Mouse (Mus musculus) right cerebral cortex, postnatal 36 days (tissue): ENCODE results near the gene Wars2.

Source experiments
- DNase-seq, 2 experiments: peaks; one replicate each; pipeline ENCODE4 v3.0.0; 2022; ENCODE audit warnings: low spot score in 2 of 2, mixed read lengths in 1 of 2

The Wars2 gene

GRCm38 (mm10) chr3:99140940-99141854, at the start of gene Wars2:
TSS of gene Wars2 (plus strand) at chr3:99141068.
- DNase-seq: peak; percentile 93 to 94

- no peak for DNase-seq
Measured at GRCm38 (mm10) chr3:99096816-99097215, 44.1 kb upstream of the Wars2 start.

- DNase-seq: no peak
Measured at GRCm38 (mm10) chr3:99110353-99111213, 30.3 kb upstream of the Wars2 start.

GRCm38 (mm10) chr3:99111214-99111608, 29.7 kb upstream of the Wars2 start:
- no peak for DNase-seq

DNA sequence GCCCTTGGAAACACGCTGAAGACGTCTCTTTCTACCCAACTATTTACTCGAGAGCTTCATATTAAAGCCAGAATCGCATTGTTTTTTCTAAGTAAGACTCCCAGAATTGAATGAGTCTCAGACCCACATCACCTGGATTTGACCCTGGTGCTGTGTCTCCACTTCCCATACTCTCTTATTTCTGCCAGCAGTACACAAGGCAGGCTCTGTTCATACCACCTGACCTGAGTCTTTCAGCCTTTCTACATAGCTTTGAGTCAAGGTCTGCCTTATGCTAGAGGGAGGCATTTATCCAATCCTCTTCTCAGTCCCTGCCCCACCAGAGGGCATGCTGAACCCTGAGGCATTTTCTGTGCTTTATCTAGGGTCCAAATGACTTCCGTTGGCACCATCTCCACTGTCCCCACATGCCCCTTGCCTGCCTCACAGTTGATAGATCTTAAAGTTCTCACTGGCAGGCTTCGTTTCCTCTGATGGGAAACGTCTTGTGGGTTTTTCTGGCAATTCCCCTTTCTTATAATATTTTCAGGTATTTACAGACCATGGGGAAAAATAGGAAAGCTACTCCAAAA, 27.5 kb upstream of the Wars2 start:
- DNase-seq: no peak

- no peak for DNase-seq
Measured at GRCm38 (mm10) chr3:99120942-99121341, 19.9 kb upstream of the Wars2 start.

GRCm38 (mm10) chr3:99130521-99130920, 10.3 kb upstream of the Wars2 start:
- peak in 1 of 2 experiments; percentile 39 for DNase-seq

- DNase-seq: peak; percentile 57 to 80
Measured at GRCm38 (mm10) chr3:99131973-99132372, 8.9 kb upstream of the Wars2 start.

GRCm38 (mm10) chr3:99133913-99134312, 7.0 kb upstream of the Wars2 start:
- DNase-seq: no peak

DNA sequence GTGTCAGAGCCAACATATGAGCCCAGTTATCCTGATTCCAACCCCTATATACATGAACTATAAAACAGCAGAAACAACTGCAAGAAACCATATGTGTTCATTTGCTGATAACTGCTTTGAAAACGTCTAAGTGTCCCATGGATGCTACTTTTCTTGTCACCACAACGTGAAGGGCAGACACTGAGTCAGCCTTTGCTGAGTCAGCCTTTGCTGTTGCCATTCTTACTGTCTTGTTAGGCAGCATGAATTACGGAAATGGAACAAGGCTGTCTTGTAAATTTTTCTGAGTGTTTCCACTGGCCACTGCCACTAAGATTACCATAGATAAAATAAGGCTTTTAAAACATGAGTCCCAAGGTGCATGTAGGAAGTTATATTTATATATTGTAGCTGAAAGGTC, 7.0 kb downstream of the Wars2 start:
- DNase-seq: no peak

DNA sequence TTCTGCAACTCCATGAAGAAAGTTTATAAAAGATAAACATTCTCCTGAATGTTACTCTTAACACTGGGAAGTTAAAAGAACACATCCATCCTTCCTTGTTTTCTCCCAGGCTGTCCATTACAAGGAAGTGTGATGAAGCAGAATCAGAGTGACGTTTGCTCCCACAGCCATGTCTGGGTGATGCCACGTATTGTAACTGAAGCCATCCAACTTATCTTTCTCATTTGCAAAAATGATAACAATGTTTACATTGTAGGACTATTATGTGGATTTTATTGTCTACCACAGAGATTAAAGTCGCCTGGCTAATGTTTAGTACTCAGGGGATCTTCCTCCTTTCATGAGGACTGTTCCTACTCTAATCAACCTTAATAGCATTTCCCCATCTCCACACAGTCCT, 8.2 kb downstream of the Wars2 start:
- no peak for DNase-seq

DNA sequence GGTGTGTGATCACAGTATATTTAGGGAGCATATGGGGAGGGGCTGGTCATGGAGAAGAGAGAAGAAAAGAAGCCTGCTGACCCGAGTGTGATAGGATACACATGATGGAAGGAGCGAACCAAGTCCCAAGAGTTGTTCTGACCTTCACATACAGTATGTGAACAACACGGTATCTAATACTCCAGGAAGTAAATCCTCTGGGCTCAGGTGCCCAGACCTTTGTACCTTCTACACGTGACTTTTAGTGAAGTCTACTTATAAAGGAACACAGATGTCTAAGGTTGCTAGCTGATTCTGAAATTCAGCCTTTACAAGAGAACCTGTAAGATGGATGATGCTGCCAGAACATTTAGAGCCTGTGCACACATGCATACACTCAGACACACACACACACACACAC, 15.4 kb downstream of the Wars2 start:
- no peak for DNase-seq

DNA sequence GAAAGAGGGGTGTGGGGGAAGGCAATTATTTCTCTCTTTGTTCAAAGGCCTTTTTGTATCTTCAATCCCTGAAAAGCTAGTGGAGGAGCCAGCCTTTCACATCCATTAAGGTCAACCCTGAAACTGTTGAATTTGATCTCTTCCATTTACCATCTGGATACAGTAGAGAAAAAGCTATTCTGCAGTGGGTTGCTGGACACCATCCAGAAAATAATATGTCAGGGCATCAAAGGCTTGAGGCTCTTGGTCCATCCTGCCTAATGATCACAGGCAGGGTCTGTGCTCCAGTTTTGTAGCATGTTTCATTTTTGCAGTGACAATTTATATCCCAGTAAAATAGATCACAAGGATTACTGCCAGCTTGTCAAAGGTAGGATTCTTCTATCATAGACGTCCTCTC, 16.1 kb downstream of the Wars2 start:
- no peak for DNase-seq

- DNase-seq: no peak
Measured at GRCm38 (mm10) chr3:99157451-99158015, 16.7 kb downstream of the Wars2 start.

- DNase-seq: no peak
Measured at GRCm38 (mm10) chr3:99160016-99160415, 19.1 kb downstream of the Wars2 start.

- no peak for DNase-seq
Measured at GRCm38 (mm10) chr3:99162191-99162590, 21.3 kb downstream of the Wars2 start.

DNA sequence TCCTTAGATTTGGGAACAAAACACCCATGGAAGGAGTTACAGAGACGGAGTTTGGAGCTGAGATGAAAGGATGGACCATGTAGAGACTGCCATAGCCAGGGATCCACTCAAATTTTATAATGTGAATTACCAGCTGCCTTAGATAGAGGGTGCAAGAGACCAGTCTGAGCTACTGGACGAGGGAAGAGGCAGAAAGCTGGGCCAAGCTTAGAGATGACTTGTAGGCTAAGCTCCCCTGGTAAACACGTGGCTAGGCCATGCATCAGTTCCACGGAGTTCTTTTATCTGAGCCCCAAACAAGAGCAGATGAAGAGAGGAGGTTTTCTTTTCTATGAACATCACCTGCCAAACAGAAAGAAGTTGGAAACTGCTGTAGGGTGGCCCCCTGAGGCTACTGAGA, 26.9 kb downstream of the Wars2 start:
- no peak for DNase-seq

- DNase-seq: no peak
Measured at GRCm38 (mm10) chr3:99173178-99173577, 32.3 kb downstream of the Wars2 start.

DNA sequence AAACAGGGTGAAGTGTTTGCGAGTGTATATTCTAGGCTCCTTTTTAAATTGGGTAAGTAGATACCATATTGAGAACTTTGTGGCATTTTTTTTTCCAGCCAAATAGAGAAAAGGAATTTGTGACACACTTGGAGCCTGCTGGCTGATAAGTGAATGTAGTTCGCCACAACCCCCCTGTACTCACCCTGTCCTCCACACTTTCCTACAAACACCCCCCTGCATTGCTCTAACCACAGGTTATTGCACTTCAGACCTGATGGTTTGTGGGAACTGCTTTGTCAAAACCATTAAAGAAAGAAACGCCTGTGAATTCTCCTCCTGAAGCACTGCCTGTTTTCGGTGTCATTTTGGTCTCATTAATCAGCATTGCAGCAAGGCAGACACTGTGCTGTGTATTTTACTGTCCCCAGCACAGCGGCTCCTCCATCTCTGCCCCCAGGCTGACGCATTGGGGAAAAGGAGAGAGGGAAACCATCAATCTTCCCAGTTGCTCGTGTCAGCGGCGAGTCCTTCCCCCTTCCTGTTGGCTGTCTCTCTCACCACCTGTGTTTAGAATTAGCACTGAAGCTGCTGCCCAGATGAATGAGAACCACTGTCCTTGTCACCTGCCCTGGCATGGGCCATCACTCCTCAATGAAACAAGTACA, 33.9 kb downstream of the Wars2 start:
- DNase-seq: no peak

GRCm38 (mm10) chr3:99183355-99184016, 42.6 kb downstream of the Wars2 start:
- no peak for DNase-seq

GRCm38 (mm10) chr3:99184373-99184772, 43.5 kb downstream of the Wars2 start:
- no peak for DNase-seq
